Mouse (Mus musculus) midbrain, embryonic 12.5 days (tissue): ENCODE data around the gene Pank4. TPM values are rescaled to one million over a fixed set of nuclear protein-coding genes. Genes with fewer than 3 reads are reported as not detected.
A peak's percentile ranks its signal among the peaks of the same experiment; 100 is the strongest.

Experiments used
- ATAC-seq: fragments of 200-750 bp; cut with Nextera tagmentation; 2 replicates; pipeline ENCODE4 v1.8.0; 2017; ENCODE audit warnings: low read depth, moderate TSS enrichment, moderate library complexity; ENCODE audit not compliant: low FRiP score
- H3K27ac ChIP-seq: fragments of 300-500 bp; sonication (generic); replicated peaks from 2 replicates; pipeline ENCODE4 v1.5.1; 2016; ENCODE audit warnings: mild to moderate bottlenecking
- H3K27me3 ChIP-seq: fragments of 300-500 bp; sonication (generic); 2 replicates; pipeline ENCODE4 v1.6.1; 2016; ENCODE audit warnings: mild to moderate bottlenecking
- H3K36me3 ChIP-seq: fragments of 300-500 bp; sonication (generic); 2 replicates; pipeline ENCODE4 v1.6.1; 2016
- H3K4me1 ChIP-seq: fragments of 300-500 bp; sonication (generic); 2 replicates; pipeline ENCODE4 v1.6.1; 2016
- H3K4me2 ChIP-seq: fragments of 300-500 bp; sonication (generic); replicated peaks from 2 replicates; pipeline ENCODE4 v1.6.1; 2016; ENCODE audit warnings: mild to moderate bottlenecking, moderate library complexity
- H3K4me3 ChIP-seq: fragments of 300-500 bp; sonication (generic); 2 replicates; pipeline ENCODE4 v1.5.1; 2016; ENCODE audit warnings: mild to moderate bottlenecking
- H3K9ac ChIP-seq: fragments of 300-500 bp; sonication (generic); replicated peaks from 2 replicates; pipeline ENCODE4 v1.6.1; 2016; ENCODE audit warnings: mild to moderate bottlenecking, moderate library complexity
- H3K9me3 ChIP-seq: fragments of 300-500 bp; sonication (generic); 2 replicates; pipeline ENCODE4 v1.6.1; 2016; ENCODE audit warnings: mild to moderate bottlenecking
- WGBS: fragments of 180-500 bp; shearing (Covaris S2); methylation state at CpG from one replicate; pipeline ENCODE4 v1.1.7; 2016; 5-methylcytosine and 5-hydroxymethylcytosine counted together
- polyA plus RNA-seq: library from polyadenylated mRNA; unstranded; fragments of >200 nt; fragmentation: Nextera tagmentation; extraction: Ambion mirVana; gene quantifications from 2 replicates; pipeline ENCODE4 v1.2.1, GENCODE M21; 2016

The Pank4 gene
- polyA plus RNA-seq, 1 experiment from 2014 or later = 50.2 TPM

- H3K4me1 ChIP-seq = peaks cover 77% of the 10 kb centered on the region
- peak; percentile 73 for ATAC-seq
- H3K36me3 ChIP-seq = peaks cover 9% of the 10 kb centered on the region; the same call in 1 of the 2 replicates
- peak within 1 kb of the TSS; percentile 99 for H3K27ac ChIP-seq
- no peaks in the 10 kb centered on the region for H3K9me3 ChIP-seq
- H3K4me2 ChIP-seq = peak within 1 kb of the TSS; percentile 66
- peak within 1 kb of the TSS; percentile 91 for H3K9ac ChIP-seq
- WGBS = under 1% methylated on average over 64 of the region's 65 CpGs
- peaks cover 39% of the 10 kb centered on the region for H3K27me3 ChIP-seq
- peak within 1 kb of the TSS; percentile 67 for H3K4me3 ChIP-seq
These were observed 3.2 kb upstream of the Pank4 start, which contains the start of gene Hes5 for GRCm38 (mm10) chr4:154960690-154961225. Hes5 (plus strand) TSS chr4:154960923.

DNA sequence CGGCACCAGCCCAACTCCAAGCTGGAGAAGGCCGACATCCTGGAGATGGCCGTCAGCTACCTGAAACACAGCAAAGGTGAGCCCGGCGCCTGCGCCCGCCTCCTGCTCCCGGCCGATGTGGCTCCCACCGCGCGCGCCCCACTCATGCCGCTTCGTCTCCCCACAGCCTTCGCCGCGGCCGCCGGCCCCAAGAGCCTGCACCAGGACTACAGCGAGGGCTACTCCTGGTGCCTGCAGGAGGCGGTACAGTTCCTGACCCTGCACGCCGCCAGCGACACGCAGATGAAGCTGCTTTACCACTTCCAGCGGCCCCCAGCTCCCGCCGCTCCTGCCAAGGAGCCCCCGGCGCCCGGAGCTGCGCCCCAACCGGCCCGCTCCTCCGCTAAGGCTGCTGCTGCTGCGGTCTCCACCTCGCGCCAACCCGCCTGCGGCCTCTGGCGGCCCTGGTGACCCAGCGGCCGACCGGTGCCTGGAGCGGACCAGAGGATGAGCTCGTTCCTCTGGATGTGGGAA lies 2.6 kb upstream of the Pank4 start:
- Histone ChIP-seq H3K4me1 (peaks cover 79% of the 10 kb centered on the region), H3K4me2 (peak overlapping the region; percentile 66), H3K9me3 (no peaks in the 10 kb centered on the region), H3K27ac (peak overlapping the region; percentile 99), H3K4me3 (peak overlapping the region; percentile 67), H3K9ac (peak overlapping the region; percentile 91), H3K36me3 (peaks cover 9% of the 10 kb centered on the region; the same call in 1 of the 2 replicates), H3K27me3 (peaks cover 34% of the 10 kb centered on the region)
- ATAC-seq = no peak
- WGBS = under 1% methylated on average over 47 of the region's 47 CpGs

GRCm38 (mm10) chr4:154961911-154962310 lies 2.0 kb upstream of the Pank4 start:
- no peak for ATAC-seq
- H3K27me3 ChIP-seq = peaks cover 30% of the 10 kb centered on the region

GRCm38 (mm10) chr4:154962683-154963082 lies 1.2 kb upstream of the Pank4 start:
- Histone ChIP-seq H3K9me3 (no peaks in the 10 kb centered on the region), H3K36me3 (peaks cover 9% of the 10 kb centered on the region; the same call in 1 of the 2 replicates), H3K27me3 (peaks cover 28% of the 10 kb centered on the region; the same call in 1 of the 2 replicates), H3K4me2 (peak overlapping the region; percentile 66), H3K4me1 (peaks cover 73% of the 10 kb centered on the region), H3K27ac (peak overlapping the region; percentile 99), H3K9ac (peak overlapping the region; percentile 91), H3K4me3 (peak overlapping the region; percentile 67)
- 35% methylated on average over 7 of the region's 7 CpGs for WGBS
- ATAC-seq = no peak

More at GRCm38 (mm10) chr4:154961911-154962310, 2.0 kb upstream of the Pank4 start:
- Histone ChIP-seq H3K4me2 (peak overlapping the region; percentile 66), H3K4me3 (peak overlapping the region; percentile 67), H3K9ac (peak overlapping the region; percentile 91), H3K27ac (peak overlapping the region; percentile 99), H3K4me1 (peaks cover 80% of the 10 kb centered on the region), H3K36me3 (peaks cover 9% of the 10 kb centered on the region; the same call in 1 of the 2 replicates), H3K9me3 (no peaks in the 10 kb centered on the region)
- WGBS = 2% methylated on average over 13 of the region's 13 CpGs

GRCm38 (mm10) chr4:154963190-154963836 lies 610 bp upstream of the Pank4 start:
- 9% methylated on average over 11 of the region's 11 CpGs for WGBS
- Histone ChIP-seq H3K9me3 (no peaks in the 10 kb centered on the region), H3K4me3 (peak overlapping the region; percentile 67), H3K9ac (peak overlapping the region; percentile 91), H3K27ac (peak overlapping the region; percentile 99), H3K27me3 (peaks cover 28% of the 10 kb centered on the region; the same call in 1 of the 2 replicates), H3K4me1 (peaks cover 66% of the 10 kb centered on the region), H3K4me2 (peak overlapping the region; percentile 66), H3K36me3 (peaks cover 9% of the 10 kb centered on the region; the same call in 1 of the 2 replicates)
- ATAC-seq = peak; percentile 1

DNA sequence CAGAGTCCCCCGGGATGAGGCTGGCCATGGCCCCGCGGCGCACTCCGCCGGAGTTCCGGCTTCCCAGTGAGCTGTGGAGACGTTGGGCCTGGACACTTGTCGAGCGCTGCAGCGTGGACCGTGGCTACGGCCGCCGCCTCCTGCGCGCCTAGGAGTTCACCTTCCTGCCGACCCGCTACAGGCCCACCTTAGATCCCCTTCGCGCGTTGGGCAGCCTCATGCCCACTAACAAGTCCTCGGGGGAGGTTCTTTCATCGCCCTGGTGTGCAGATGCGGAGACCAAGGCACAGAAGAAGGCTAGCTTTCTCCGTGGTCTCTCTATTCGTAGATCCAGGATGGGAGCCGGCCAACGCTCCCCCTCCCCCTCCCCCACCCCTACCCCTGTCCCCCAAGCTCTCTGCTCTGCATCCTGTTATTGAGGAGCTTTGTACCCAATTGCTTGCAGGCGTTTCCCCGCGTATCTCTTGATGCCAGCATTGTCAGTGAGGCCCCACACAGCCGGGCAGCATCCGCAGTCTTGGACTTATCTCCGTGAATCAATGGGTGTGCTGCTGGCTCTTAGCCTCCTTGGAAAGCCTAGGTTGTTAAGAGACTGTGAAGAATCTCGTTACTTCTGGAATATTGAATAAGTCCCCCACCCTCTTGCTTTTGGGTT lies 785 bp downstream of the Pank4 start:
- WGBS = under 1% methylated on average over 33 of the region's 36 CpGs
- Histone ChIP-seq H3K4me2 (peak overlapping the region; percentile 66), H3K4me3 (peak overlapping the region; percentile 67), H3K4me1 (peaks cover 52% of the 10 kb centered on the region), H3K27me3 (peaks cover 14% of the 10 kb centered on the region; the same call in 1 of the 2 replicates), H3K9me3 (no peaks in the 10 kb centered on the region), H3K9ac (peak overlapping the region; percentile 91), H3K27ac (peak overlapping the region; percentile 99), H3K36me3 (peaks cover 18% of the 10 kb centered on the region)
- ATAC-seq = no peak

- Histone ChIP-seq H3K9ac (peak overlapping the region; percentile 91), H3K9me3 (no peaks in the 10 kb centered on the region), H3K4me1 (peaks cover 45% of the 10 kb centered on the region), H3K27me3 (0 out of 2 replicates have a peak, but pooled peaks cover 4% of the 10 kb centered on the region), H3K36me3 (peaks cover 29% of the 10 kb centered on the region), H3K4me3 (peak overlapping the region; percentile 67), H3K27ac (peak overlapping the region; percentile 99; the same call in 1 of the 2 replicates), H3K4me2 (peak overlapping the region; percentile 66)
- no peak for ATAC-seq
- WGBS = 66% methylated on average over 3 of the region's 3 CpGs
These were observed 1.9 kb downstream of the Pank4 start for GRCm38 (mm10) chr4:154965856-154966255.

- Histone ChIP-seq H3K4me3 (no peak overlapping the region), H3K36me3 (peaks cover 33% of the 10 kb centered on the region), H3K4me1 (peaks cover 36% of the 10 kb centered on the region), H3K9me3 (no peaks in the 10 kb centered on the region), H3K27me3 (0 out of 2 replicates have a peak, but pooled peaks cover 4% of the 10 kb centered on the region), H3K27ac (no peak overlapping the region), H3K9ac (no peak overlapping the region), H3K4me2 (no peak overlapping the region)
- ATAC-seq = no peak
- WGBS = 68% methylated on average over 5 of the region's 5 CpGs
These were observed 3.2 kb downstream of the Pank4 start for GRCm38 (mm10) chr4:154967173-154967572.

DNA sequence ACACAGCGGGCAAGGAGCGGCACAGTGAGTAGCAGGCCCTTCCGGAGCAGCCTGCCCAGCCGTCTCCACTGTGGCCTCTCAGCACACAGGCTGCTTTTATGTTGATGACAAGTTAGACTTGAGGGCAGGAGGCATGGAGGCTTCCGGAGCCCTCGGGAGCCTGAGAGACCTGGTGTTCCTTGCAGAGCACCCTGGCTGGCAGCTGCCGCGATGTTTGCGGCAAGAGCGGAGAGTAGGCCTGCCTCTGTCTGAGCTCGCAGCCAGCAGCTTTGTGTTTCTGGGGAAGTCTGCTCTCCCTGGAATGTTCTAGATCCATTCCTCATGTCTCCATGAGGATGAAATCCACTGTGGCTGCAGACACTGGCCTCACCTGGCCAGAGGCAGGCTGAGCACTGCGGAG lies 8.6 kb downstream of the Pank4 start:
- Histone ChIP-seq H3K4me2 (no peak overlapping the region), H3K9ac (no peak overlapping the region), H3K4me1 (no peaks in the 10 kb centered on the region), H3K4me3 (no peak overlapping the region), H3K27me3 (no peaks in the 10 kb centered on the region), H3K27ac (no peak overlapping the region), H3K9me3 (no peaks in the 10 kb centered on the region), H3K36me3 (peaks cover 87% of the 10 kb centered on the region)
- 97% methylated on average over 12 of the region's 12 CpGs for WGBS
- no peak for ATAC-seq

DNA sequence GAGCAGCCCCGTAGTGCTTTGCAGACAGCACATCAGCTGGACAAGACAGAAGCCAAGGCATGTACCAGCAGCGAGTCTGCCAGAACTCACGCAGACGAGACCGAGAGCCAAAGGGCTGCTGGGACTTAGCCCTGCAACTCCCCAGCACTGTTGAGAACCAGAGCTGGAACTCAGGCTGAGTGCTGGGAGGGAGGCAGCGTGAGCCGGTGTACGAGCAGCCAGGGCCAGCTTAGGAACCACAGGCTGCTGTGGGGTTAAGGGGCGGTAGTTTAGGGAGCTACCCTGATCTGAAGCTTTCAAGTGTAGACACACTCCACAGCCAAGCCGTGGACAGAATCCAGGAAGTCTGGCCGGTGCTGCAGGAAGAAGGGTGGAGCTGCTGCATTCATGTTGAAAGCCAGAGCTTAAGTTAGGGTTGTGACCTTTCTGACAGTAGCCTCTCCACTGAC lies 10.3 kb downstream of the Pank4 start:
- Histone ChIP-seq H3K9ac (no peak overlapping the region), H3K27me3 (no peaks in the 10 kb centered on the region), H3K4me2 (no peak overlapping the region), H3K36me3 (peaks cover 100% of the 10 kb centered on the region), H3K4me1 (no peaks in the 10 kb centered on the region), H3K27ac (no peak overlapping the region), H3K4me3 (no peak overlapping the region), H3K9me3 (no peaks in the 10 kb centered on the region)
- 90% methylated on average over 11 of the region's 11 CpGs for WGBS
- no peak for ATAC-seq

- H3K9ac ChIP-seq = no peak overlapping the region
- H3K27ac ChIP-seq = no peak overlapping the region
- no peaks in the 10 kb centered on the region for H3K9me3 ChIP-seq
- WGBS = 92% methylated on average over 4 of the region's 4 CpGs
- peaks cover 20% of the 10 kb centered on the region for H3K27me3 ChIP-seq
- no peak overlapping the region for H3K4me2 ChIP-seq
- peaks cover 8% of the 10 kb centered on the region; the same call in 1 of the 2 replicates for H3K4me1 ChIP-seq
- H3K4me3 ChIP-seq = no peak overlapping the region
- no peak for ATAC-seq
- H3K36me3 ChIP-seq = peaks cover 68% of the 10 kb centered on the region
These were observed 16.2 kb downstream of the Pank4 start for GRCm38 (mm10) chr4:154980110-154980509.
